Mouse (Mus musculus) midbrain, embryonic 15.5 days (tissue): ENCODE measurements at regions not wholly inside any gene's neighbourhood (a gene's known extent, or its start where the extent isn't known, plus 50 kb on each side); places are given as distances from the start of the nearest gene placed in this dataset.
"Not testable (repeated sequence)": the region's sequence is repeated elsewhere in the genome, so short reads cannot be mapped to it uniquely, and the experiment has no call there.

ENCODE experiments used
- ATAC-seq: fragments of 200-750 bp; cut with Nextera tagmentation; replicated peaks from 2 replicates; pipeline ENCODE4 v1.8.0; 2017; ENCODE audit warnings: moderate TSS enrichment
- H3K27ac ChIP-seq: fragments of 300-500 bp; sonication (generic); 2 replicates; pipeline ENCODE4 v1.5.1; 2015; ENCODE audit warnings: mild to moderate bottlenecking, inconsistent platforms
- H3K27me3 ChIP-seq: fragments of 300-500 bp; sonication (generic); replicated peaks from 2 replicates; pipeline ENCODE4 v1.6.1; 2015; ENCODE audit warnings: inconsistent platforms
- H3K36me3 ChIP-seq: fragments of 300-500 bp; sonication (generic); replicated peaks from 2 replicates; pipeline ENCODE4 v1.6.1; 2015; ENCODE audit warnings: inconsistent platforms
- H3K4me1 ChIP-seq: fragments of 300-500 bp; sonication (generic); 2 replicates; pipeline ENCODE4 v1.6.1; 2015; ENCODE audit warnings: inconsistent platforms
- H3K4me2 ChIP-seq: fragments of 300-500 bp; sonication (generic); 2 replicates; pipeline ENCODE4 v1.6.1; 2015; ENCODE audit warnings: inconsistent platforms, mild to moderate bottlenecking, moderate library complexity
- H3K4me3 ChIP-seq: fragments of 300-500 bp; sonication (generic); 2 replicates; pipeline ENCODE4 v1.5.1; 2015; ENCODE audit warnings: mild to moderate bottlenecking, inconsistent platforms
- H3K9ac ChIP-seq: fragments of 300-500 bp; sonication (generic); 2 replicates; pipeline ENCODE4 v1.6.1; 2015; ENCODE audit warnings: mild to moderate bottlenecking, inconsistent platforms
- H3K9me3 ChIP-seq: fragments of 300-500 bp; sonication (generic); 2 replicates; pipeline ENCODE4 v1.6.1; 2016; ENCODE audit warnings: inconsistent platforms
- WGBS: fragments of 180-500 bp; shearing (Covaris S2); methylation state at CpG from one replicate; pipeline ENCODE4 v1.1.7; 2015; ENCODE audit warnings: mixed read lengths; 5-methylcytosine and 5-hydroxymethylcytosine counted together

GRCm38 (mm10) chr7:111896255-111896654 is 116.5 kb upstream of the Galnt18 start:
- Histone ChIP-seq H3K9me3 (no peaks in the 10 kb centered on the region), H3K4me1 (no peaks in the 10 kb centered on the region), H3K4me3 (no peak overlapping the region), H3K4me2 (no peak overlapping the region), H3K27me3 (no peaks in the 10 kb centered on the region), H3K9ac (no peak overlapping the region), H3K27ac (no peak overlapping the region), H3K36me3 (no peaks in the 10 kb centered on the region)
- WGBS, result 54% methylated on average over 5 of the region's 5 CpGs
- ATAC-seq, result 0 out of 2 replicates have a peak, but pooled peaks have one; percentile 37

- no peak overlapping the region for H3K4me3 ChIP-seq
- no peaks in the 10 kb centered on the region for H3K4me1 ChIP-seq
- H3K9ac ChIP-seq, result no peak overlapping the region
- WGBS, result 60% methylated on average over 2 of the region's 2 CpGs
- no peak overlapping the region for H3K27ac ChIP-seq
- no peaks in the 10 kb centered on the region for H3K27me3 ChIP-seq
- H3K9me3 ChIP-seq, result no peaks in the 10 kb centered on the region
- H3K36me3 ChIP-seq, result no peaks in the 10 kb centered on the region
- no peak overlapping the region for H3K4me2 ChIP-seq
- no peak for ATAC-seq
These were observed 103.2 kb upstream of the Galnt18 start for GRCm38 (mm10) chr7:111882991-111883390.

- WGBS, result 92% methylated on average over 4 of the region's 4 CpGs
- Histone ChIP-seq H3K4me2 (no peak overlapping the region), H3K4me3 (no peak overlapping the region), H3K27ac (no peak overlapping the region), H3K9me3 (no peaks in the 10 kb centered on the region), H3K27me3 (no peaks in the 10 kb centered on the region), H3K36me3 (no peaks in the 10 kb centered on the region), H3K9ac (no peak overlapping the region), H3K4me1 (no peaks in the 10 kb centered on the region)
- no peak for ATAC-seq
These were observed 100.4 kb upstream of the Galnt18 start for GRCm38 (mm10) chr7:111880067-111880675.

GRCm38 (mm10) chr7:111877591-111877990 is 97.8 kb upstream of the Galnt18 start:
- 96% methylated on average over 1 of the region's 1 CpGs for WGBS
- Histone ChIP-seq H3K4me3 (no peak overlapping the region), H3K9ac (no peak overlapping the region), H3K27me3 (no peaks in the 10 kb centered on the region), H3K27ac (no peak overlapping the region), H3K4me1 (no peaks in the 10 kb centered on the region), H3K9me3 (no peaks in the 10 kb centered on the region), H3K36me3 (no peaks in the 10 kb centered on the region), H3K4me2 (no peak overlapping the region)
- ATAC-seq, result no peak

- no peaks in the 10 kb centered on the region for H3K36me3 ChIP-seq
- H3K27ac ChIP-seq, result no peak overlapping the region
- H3K9ac ChIP-seq, result no peak overlapping the region
- no peaks in the 10 kb centered on the region for H3K27me3 ChIP-seq
- H3K9me3 ChIP-seq, result no peaks in the 10 kb centered on the region
- H3K4me3 ChIP-seq, result no peak overlapping the region
- no peak overlapping the region for H3K4me2 ChIP-seq
- no peaks in the 10 kb centered on the region for H3K4me1 ChIP-seq
- ATAC-seq, result no peak
- 100% methylated on average over 1 of the region's 1 CpGs for WGBS
These were observed 96.2 kb upstream of the Galnt18 start for GRCm38 (mm10) chr7:111875949-111876348.

- H3K9ac ChIP-seq, result no peak overlapping the region
- H3K4me2 ChIP-seq, result no peak overlapping the region
- 94% methylated on average over 6 of the region's 6 CpGs for WGBS
- H3K27me3 ChIP-seq, result no peaks in the 10 kb centered on the region
- H3K27ac ChIP-seq, result no peak overlapping the region
- H3K4me1 ChIP-seq, result no peaks in the 10 kb centered on the region
- no peak overlapping the region for H3K4me3 ChIP-seq
- no peak for ATAC-seq
- H3K9me3 ChIP-seq, result no peaks in the 10 kb centered on the region
- H3K36me3 ChIP-seq, result no peaks in the 10 kb centered on the region
These were observed 89.6 kb upstream of the Galnt18 start for GRCm38 (mm10) chr7:111869337-111869736.

- H3K4me3 ChIP-seq, result no peak overlapping the region
- H3K36me3 ChIP-seq, result no peaks in the 10 kb centered on the region
- no peaks in the 10 kb centered on the region for H3K27me3 ChIP-seq
- no peaks in the 10 kb centered on the region for H3K9me3 ChIP-seq
- ATAC-seq, result no peak
- WGBS, result 64% methylated on average over 8 of the region's 8 CpGs
- no peak overlapping the region for H3K27ac ChIP-seq
- H3K4me1 ChIP-seq, result no peaks in the 10 kb centered on the region
- no peak overlapping the region for H3K9ac ChIP-seq
- H3K4me2 ChIP-seq, result no peak overlapping the region
These were observed 83.3 kb upstream of the Galnt18 start for GRCm38 (mm10) chr7:111863035-111863434.

GRCm38 (mm10) chr7:111858291-111858690 is 78.5 kb upstream of the Galnt18 start:
- not testable (repeated sequence) for H3K27ac ChIP-seq, ATAC-seq, H3K9me3 ChIP-seq, H3K4me1 ChIP-seq, H3K36me3 ChIP-seq, H3K4me3 ChIP-seq, H3K27me3 ChIP-seq, H3K9ac ChIP-seq, H3K4me2 ChIP-seq
- 91% methylated on average over 8 of the region's 8 CpGs for WGBS

GRCm38 (mm10) chr7:111856977-111857376 is 77.2 kb upstream of the Galnt18 start:
- no peak overlapping the region for H3K4me2 ChIP-seq
- H3K4me3 ChIP-seq, result no peak overlapping the region
- peak; percentile 24; the same call in 1 of the 2 replicates for ATAC-seq
- H3K27me3 ChIP-seq, result no peaks in the 10 kb centered on the region
- H3K9me3 ChIP-seq, result no peaks in the 10 kb centered on the region
- WGBS, result 47% methylated on average over 5 of the region's 5 CpGs
- no peaks in the 10 kb centered on the region for H3K36me3 ChIP-seq
- H3K27ac ChIP-seq, result no peak overlapping the region
- H3K9ac ChIP-seq, result no peak overlapping the region
- H3K4me1 ChIP-seq, result no peaks in the 10 kb centered on the region

GRCm38 (mm10) chr7:111855309-111855708 is 75.5 kb upstream of the Galnt18 start:
- Histone ChIP-seq H3K27ac (no peak overlapping the region), H3K9ac (no peak overlapping the region), H3K27me3 (no peaks in the 10 kb centered on the region), H3K4me3 (no peak overlapping the region), H3K4me1 (no peaks in the 10 kb centered on the region), H3K36me3 (no peaks in the 10 kb centered on the region), H3K9me3 (no peaks in the 10 kb centered on the region), H3K4me2 (no peak overlapping the region)
- WGBS, result 69% methylated on average over 3 of the region's 3 CpGs
- no peak for ATAC-seq

- no peak overlapping the region for H3K4me3 ChIP-seq
- WGBS, result 38% methylated on average over 1 of the region's 1 CpGs
- no peak overlapping the region for H3K4me2 ChIP-seq
- no peak overlapping the region for H3K9ac ChIP-seq
- H3K27me3 ChIP-seq, result no peaks in the 10 kb centered on the region
- no peak for ATAC-seq
- H3K27ac ChIP-seq, result no peak overlapping the region
- H3K4me1 ChIP-seq, result no peaks in the 10 kb centered on the region
- H3K9me3 ChIP-seq, result no peaks in the 10 kb centered on the region
- H3K36me3 ChIP-seq, result no peaks in the 10 kb centered on the region
These were observed 66.6 kb upstream of the Galnt18 start for GRCm38 (mm10) chr7:111846417-111846816.

- no peak overlapping the region for H3K4me2 ChIP-seq
- ATAC-seq, result no peak
- H3K9me3 ChIP-seq, result no peaks in the 10 kb centered on the region
- H3K4me3 ChIP-seq, result no peak overlapping the region
- H3K27ac ChIP-seq, result no peak overlapping the region
- H3K27me3 ChIP-seq, result no peaks in the 10 kb centered on the region
- H3K9ac ChIP-seq, result no peak overlapping the region
- H3K36me3 ChIP-seq, result no peaks in the 10 kb centered on the region
- 92% methylated on average over 4 of the region's 4 CpGs for WGBS
- no peaks in the 10 kb centered on the region for H3K4me1 ChIP-seq
These were observed 63.9 kb upstream of the Galnt18 start for GRCm38 (mm10) chr7:111843715-111844114.

GRCm38 (mm10) chr7:111840826-111841225 is 61.0 kb upstream of the Galnt18 start:
- ATAC-seq, result no peak
- Histone ChIP-seq H3K36me3 (no peaks in the 10 kb centered on the region), H3K27me3 (no peaks in the 10 kb centered on the region), H3K4me3 (no peak overlapping the region), H3K4me2 (no peak overlapping the region), H3K9me3 (no peaks in the 10 kb centered on the region), H3K4me1 (no peaks in the 10 kb centered on the region), H3K9ac (no peak overlapping the region), H3K27ac (no peak overlapping the region)
- 84% methylated on average over 1 of the region's 1 CpGs for WGBS
